Mouse (Mus musculus) retina, postnatal 7 days (tissue): ENCODE data around the gene Plin5.

Experiments used
- DNase-seq: peaks from one replicate; pipeline ENCODE4 v3.0.0-alpha.2; 2012; ENCODE audit warnings: low read depth, low spot score

Plin5 gene

GRCm38 (mm10) chr17:56133457-56134363 lies 16.3 kb upstream of the Plin5 start:
- no peak for DNase-seq

DNA sequence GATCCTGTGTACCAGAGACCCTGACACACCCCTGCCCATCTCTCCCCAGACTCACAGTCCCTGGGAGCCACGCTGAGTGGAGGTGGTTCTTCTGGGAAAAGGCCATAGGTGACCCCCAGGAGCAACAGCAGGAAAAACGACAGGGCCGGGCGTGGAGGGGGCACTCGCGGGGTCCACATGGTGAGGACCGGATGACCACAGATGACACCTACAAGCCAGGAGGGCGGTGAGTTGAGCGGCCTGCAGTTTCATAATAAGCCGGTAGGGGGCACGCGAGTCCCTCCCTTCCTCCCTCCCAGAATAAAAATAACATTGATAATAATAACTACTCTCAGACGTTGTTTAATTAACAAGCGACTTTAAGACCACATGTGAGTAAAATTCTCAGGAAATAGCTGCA lies 15.3 kb upstream of the Plin5 start:
- no peak for DNase-seq

GRCm38 (mm10) chr17:56131814-56132213 lies 14.4 kb upstream of the Plin5 start:
- DNase-seq = no peak

- no peak for DNase-seq
These were observed 13.7 kb upstream of the Plin5 start for GRCm38 (mm10) chr17:56131136-56131535.

DNA sequence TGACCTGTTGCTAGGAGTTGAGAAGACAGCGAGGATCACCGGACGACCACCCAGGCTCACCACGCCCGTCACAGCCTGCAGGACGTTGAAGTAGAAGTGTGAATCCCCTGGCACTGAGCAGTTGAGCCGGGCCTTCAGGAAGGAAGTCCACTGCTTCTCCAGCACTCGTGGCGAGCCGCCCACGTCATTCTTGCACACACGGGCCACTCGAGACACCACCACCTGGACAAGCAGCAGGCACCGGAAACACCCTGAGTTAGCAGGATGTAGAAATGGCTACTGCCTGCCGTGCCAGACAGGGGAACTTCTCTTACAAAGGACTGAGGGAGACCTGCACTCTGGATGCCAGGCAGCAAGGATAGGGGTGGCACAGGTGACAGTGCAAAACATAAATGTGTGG lies 10.8 kb upstream of the Plin5 start:
- no peak for DNase-seq

DNA sequence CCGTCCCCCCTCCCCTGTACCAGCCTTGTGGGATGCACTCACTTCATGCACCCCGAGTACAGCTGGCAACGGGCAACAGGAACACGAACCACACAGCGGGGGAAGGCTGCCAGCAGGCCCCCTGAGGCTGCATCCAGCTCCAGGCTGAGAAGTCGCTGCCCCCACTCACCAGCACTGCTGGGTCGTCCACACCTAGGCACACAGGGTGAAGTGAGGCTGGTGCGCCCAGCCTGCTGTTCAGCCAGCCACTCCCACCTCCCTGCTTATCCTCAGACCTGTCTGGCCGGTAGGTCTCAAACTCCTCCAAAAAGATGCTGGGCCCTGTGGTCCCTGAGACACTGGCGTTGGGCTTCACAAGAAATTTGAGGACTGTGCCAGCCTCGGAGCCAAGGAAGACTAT lies 8.8 kb upstream of the Plin5 start:
- DNase-seq = no peak

DNA sequence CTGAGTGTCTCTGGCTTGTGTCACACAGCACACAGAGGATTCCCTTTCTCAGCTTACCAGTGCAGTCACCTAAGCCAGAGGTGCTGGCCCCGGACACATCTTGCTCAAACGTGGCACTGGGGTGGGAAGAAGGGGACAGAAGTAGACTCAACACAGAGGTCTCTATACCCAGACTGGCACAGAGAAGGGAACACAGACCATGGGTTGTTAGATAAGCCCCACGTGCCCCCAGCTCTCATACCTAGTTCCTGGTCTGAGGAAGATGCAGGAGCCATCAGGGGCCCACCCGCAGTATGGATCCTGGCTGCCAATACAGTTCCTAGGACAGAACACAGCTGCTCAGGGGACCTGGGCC lies 7.9 kb upstream of the Plin5 start:
- no peak for DNase-seq

DNA sequence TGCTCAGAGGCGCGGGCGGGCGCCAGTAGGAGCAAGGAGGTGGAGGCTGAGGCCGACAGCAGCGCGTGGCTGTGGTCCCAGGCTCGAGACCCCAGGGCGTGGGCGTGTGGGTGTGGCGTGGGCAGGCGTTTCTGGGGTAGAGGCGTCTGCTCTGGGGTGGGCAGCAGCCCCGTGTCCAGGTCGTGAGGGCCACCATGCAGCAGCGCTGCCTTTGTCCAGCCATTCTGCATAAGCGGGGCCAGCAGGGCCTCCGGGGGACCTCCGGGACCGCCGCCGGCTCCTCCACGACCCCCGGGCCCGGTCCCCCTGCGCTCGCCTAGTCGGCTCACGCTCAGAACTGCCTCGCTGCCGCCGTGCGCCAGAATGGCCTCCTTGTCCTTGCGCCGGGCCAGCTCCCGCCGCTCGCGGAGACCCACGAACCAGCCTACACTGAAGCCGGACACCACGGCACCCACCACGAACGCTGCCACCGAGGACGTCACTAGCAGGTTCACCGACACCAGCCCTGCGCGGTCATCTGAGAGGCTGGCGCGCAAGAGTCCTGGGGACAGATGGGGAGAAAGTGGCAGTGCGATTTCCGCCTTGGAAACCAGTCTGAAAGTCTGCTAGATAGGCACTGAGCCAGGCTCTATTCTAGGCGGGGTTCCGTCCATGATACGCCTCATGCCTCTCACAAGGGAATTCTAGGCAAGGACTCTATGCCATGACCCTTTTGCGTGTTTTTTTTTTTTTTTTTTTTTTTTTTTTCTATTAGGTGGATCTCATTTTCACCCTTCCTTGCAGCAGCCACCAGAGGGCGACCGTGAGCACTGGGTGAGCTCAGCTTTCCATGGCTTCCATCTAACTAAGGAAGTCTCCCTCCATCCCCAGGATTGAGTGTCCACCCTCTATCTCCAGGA lies 7.2 kb upstream of the Plin5 start:
- DNase-seq = peak; percentile 62

GRCm38 (mm10) chr17:56123681-56124340 lies 6.4 kb upstream of the Plin5 start:
- DNase-seq = no peak

GRCm38 (mm10) chr17:56123161-56123560 lies 5.8 kb upstream of the Plin5 start:
- no peak for DNase-seq

DNA sequence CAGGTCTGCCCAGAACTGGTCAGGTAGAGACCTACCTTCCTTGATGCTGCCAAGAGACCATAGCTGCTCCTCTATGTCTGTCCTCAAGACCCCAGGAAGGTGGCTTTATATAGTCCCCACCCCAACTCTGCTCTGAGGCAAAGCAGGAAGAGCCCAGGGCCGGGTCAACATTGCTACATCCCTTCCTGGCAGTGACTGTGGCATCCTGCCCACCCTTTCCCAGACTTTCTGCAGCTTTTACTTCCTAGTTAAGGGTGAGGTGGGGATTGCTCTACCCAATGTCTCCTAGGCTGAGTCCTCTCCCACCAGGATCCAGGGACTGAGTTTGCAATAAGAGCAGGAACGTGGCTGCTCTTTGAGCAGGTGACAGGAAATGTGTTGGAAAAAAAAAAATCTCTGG lies 4.4 kb upstream of the Plin5 start, which contains the start of gene Lrg1:
Gene Lrg1, minus strand, starts transcription at position 176 of the 400 bp plus-strand sequence.
- no peak for DNase-seq

DNA sequence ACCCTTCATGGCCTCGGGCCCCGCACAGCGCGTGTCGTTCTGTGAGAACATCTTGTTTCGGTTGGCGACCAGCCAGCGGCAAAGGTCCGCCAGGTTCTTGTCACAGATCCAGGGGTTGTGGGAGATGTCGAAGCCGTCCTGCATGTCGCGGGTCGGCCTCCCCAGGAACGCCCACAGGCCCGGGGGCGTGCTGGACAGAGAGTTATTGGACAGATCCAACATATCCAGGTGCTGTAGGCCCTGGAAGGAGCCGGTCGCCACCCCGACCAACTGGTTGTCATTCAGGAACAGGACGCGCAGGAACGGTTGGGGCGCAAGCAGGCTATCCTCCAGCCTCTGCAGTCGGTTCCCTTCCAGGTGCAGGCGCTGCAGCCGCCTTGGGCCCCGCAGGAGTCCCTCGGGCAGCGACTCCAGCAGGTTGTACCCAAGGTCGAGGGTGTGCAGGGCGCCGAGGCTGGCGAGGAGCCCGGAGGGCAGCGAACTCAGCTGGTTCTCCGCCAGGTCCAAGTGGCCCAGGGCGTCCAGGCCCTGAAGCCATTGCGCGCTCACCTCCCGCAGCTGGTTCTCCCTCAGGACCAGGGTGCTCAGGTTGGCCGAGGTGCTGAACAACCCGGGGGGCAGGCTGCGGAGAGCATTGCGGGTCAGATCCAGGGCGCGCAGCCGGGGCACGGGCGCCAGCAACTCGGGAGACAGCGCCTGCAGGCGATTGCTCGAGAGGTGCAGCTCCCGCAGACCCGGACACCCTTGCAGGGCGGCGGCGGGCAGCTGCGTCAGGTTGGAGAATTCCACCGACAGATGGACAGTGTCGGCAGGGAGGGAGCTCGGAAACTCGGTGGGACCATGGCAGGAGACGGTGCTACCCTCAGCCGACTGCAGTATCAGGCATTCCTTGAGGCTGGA lies 2.8 kb upstream of the Plin5 start:
- no peak for DNase-seq

- DNase-seq = no peak
These were observed 2.0 kb upstream of the Plin5 start for GRCm38 (mm10) chr17:56119431-56119830.

- no peak for DNase-seq
These were observed 1.2 kb downstream of the Plin5 start for GRCm38 (mm10) chr17:56116193-56116592.

DNA sequence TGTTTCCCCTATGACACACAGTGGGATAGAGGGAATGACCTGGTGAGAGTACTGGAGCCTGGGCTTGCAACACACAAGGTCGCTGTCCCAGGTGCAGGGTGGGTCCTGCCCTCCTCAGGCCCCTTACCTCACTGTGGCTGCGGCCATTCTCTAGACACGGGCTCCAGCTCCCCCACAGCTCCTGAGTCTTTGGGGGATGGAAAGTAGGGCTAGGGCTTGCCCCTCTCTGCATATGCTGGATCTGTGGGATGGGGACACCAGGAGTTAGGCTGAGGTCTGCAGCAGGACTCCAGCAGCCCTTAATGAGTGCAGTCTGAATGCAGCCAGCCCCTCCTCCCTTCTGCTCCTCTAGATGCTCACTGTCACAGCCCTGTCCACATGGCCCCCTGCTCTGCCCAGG lies 4.7 kb downstream of the Plin5 start:
- DNase-seq = no peak

GRCm38 (mm10) chr17:56111864-56112263 lies 5.5 kb downstream of the Plin5 start:
- DNase-seq = peak; percentile 63

DNA sequence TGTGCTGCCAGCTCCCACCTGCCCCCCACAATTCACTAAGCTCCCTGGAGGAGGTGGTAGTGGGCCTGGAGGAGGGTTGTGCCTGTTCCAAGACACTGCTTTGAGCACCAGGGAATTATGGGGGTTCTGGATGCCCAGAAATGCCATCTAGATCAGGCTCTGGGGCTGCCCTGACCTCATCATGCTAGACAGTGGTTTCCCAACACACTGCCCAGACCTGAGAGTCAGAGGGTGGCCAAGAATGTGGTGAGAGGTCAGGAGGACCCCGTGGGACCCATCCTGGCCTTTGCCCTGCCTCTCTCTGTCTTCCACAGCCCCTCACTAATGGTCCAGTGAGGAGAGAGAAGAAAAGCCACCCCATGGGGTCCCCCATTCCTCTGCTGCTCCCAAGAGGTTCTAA lies 6.4 kb downstream of the Plin5 start:
- no peak for DNase-seq

DNA sequence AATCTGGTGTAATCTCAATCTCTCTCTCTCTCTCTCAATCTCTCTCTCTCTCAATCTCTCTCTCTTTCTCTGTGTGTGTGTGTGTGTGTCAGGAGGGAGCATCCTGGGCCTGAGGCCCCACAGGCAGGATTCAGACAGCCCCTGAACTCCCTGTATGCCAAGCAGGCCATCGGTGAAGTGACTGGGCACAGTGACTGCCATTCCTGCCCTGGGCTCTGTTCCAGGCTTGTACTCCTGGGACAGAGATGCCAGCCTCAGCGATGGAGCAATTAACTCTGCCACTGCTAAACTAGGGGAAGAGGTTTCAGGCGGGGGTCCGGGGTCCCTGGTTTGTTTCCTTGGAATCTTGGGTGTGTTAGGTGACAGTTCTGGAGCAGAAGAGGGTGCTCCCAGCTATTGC lies 6.8 kb downstream of the Plin5 start:
- no peak for DNase-seq

- DNase-seq = no peak
These were observed 8.0 kb downstream of the Plin5 start, which contains the start of gene Plin4 for GRCm38 (mm10) chr17:56109219-56110051. TSS of gene Plin4 (minus strand) at chr17:56109803.
